Mouse (Mus musculus) lung, embryonic 16.5 days (tissue): Measurements from ENCODE around the gene Spib. TPM values are rescaled to one million over a fixed set of nuclear protein-coding genes. Genes with fewer than 3 reads are reported as not detected.

Source experiments
- ATAC-seq: fragments of 200-750 bp; cut with Nextera tagmentation; 2 replicates; pipeline ENCODE4 v1.8.0; 2017; ENCODE audit warnings: low read depth, mild to moderate bottlenecking, moderate library complexity
- H3K27ac ChIP-seq: fragments of 300-500 bp; sonication (generic); 2 replicates; pipeline ENCODE4 v1.5.1; 2014; ENCODE audit warnings: mild to moderate bottlenecking, control low read depth, low read length
- H3K27me3 ChIP-seq: fragments of 300-500 bp; sonication (generic); 2 replicates; pipeline ENCODE4 v1.6.1; 2014; ENCODE audit warnings: low read depth, low read length, mixed read lengths; ENCODE audit not compliant: control insufficient read depth, insufficient read depth
- H3K36me3 ChIP-seq: fragments of 300-500 bp; sonication (generic); 2 replicates; pipeline ENCODE4 v1.6.1; 2014; ENCODE audit warnings: low read length; ENCODE audit not compliant: control insufficient read depth, insufficient read depth
- H3K4me1 ChIP-seq: fragments of 300-500 bp; sonication (generic); replicated peaks from 2 replicates; pipeline ENCODE4 v1.6.1; 2014; ENCODE audit warnings: low read length, mixed read lengths; ENCODE audit not compliant: control insufficient read depth, insufficient read depth
- H3K4me2 ChIP-seq: fragments of 300-500 bp; sonication (generic); 2 replicates; pipeline ENCODE4 v1.6.1; 2014; ENCODE audit warnings: low read depth, low read length, control low read depth
- H3K4me3 ChIP-seq: fragments of 300-500 bp; sonication (generic); 2 replicates; pipeline ENCODE4 v1.5.1; 2014; ENCODE audit warnings: mild to moderate bottlenecking, low read length, control low read depth
- H3K9ac ChIP-seq: fragments of 300-500 bp; sonication (generic); 2 replicates; pipeline ENCODE4 v1.6.1; 2014; ENCODE audit warnings: low read length, control low read depth
- H3K9me3 ChIP-seq: fragments of 300-500 bp; sonication (generic); 2 replicates; pipeline ENCODE4 v1.6.1; 2016; ENCODE audit warnings: low read length; ENCODE audit not compliant: control insufficient read depth
- WGBS: fragments of 180-500 bp; shearing (Covaris S2); extraction: QIAGEN DNeasy Blood & Tissue Kit; methylation state at CpG from one replicate; pipeline ENCODE4 v1.1.7; 2014; 5-methylcytosine and 5-hydroxymethylcytosine counted together
- polyA plus RNA-seq: library from polyadenylated mRNA; unstranded; fragments of >200 nt; fragmentation: Nextera tagmentation; extraction: Ambion mirVana; gene quantifications from 2 replicates; pipeline ENCODE4 v1.2.1, GENCODE M21; 2015

Gene Spib
- polyA plus RNA-seq, 1 experiment from 2014 or later = 0.33 TPM

DNA sequence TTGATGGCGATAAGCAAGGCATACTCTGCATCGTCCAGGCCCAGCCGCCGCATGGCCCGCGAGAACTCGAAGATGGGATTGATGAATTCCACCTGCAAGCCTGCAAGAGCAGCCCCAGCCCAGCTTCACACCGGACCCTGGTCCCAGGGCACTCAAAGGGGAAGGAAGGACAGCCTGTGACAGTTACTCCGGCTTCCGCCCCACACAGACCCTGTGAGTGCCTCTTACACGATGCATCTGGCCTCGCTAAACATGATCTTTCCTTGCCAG lies 18.5 kb upstream of the Spib start:
- Histone ChIP-seq H3K4me1 (peaks cover 21% of the 10 kb centered on the region), H3K4me3 (no peak overlapping the region), H3K4me2 (no peak overlapping the region), H3K9ac (no peak overlapping the region), H3K9me3 (no peaks in the 10 kb centered on the region), H3K36me3 (peaks cover 28% of the 10 kb centered on the region), H3K27ac (no peak overlapping the region), H3K27me3 (no peaks in the 10 kb centered on the region)
- 92% methylated on average over 12 of the region's 12 CpGs for WGBS
- ATAC-seq = no peak

DNA sequence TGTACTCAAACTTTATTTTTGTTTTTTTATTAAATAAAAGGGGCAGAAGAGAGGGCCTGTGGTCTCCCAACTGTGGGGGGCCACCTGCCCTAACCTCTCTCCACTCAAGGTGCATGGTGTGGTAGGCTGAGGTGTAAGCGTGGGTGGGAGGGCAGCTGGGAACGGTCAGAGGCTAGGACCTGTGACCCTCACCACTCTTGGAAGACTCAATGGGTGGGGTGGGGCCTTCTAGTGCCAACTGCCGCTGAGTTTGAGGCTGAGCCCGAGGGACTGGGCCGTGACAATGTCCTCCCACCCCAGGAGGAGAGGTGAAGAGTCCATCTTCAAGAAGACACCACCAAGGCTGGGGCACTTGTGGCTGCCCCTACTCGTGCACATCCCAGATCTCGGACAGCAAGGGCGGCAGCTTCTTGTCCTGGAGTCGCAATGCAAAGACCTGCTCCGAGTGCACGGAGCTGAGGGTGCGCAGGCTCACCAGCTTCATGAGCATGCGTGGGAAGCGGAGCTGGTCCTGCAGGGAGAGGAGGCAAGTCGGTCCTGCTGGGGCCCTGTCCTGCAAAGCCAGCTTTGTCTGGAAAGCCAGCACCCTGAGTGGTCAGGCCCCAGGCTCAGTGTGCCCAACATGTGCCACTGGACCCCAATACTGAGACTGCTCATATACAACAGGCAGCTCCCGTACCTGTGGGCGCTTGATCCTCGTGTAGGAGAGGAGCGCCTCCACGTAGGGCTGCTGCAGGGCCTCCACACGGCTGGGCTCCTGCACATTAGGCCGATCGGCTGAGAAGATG lies 17.9 kb upstream of the Spib start:
- Histone ChIP-seq H3K4me1 (peaks cover 21% of the 10 kb centered on the region), H3K4me2 (no peak overlapping the region), H3K4me3 (no peak overlapping the region), H3K9ac (no peak overlapping the region), H3K27ac (no peak overlapping the region), H3K27me3 (no peaks in the 10 kb centered on the region), H3K9me3 (no peaks in the 10 kb centered on the region), H3K36me3 (peaks cover 28% of the 10 kb centered on the region)
- 91% methylated on average over 23 of the region's 23 CpGs for WGBS
- ATAC-seq = no peak

GRCm38 (mm10) chr7:44548497-44549087 lies 16.7 kb upstream of the Spib start, which contains the start of gene Pold1:
Gene Pold1, minus strand, starts transcription at chr7:44548849.
- Histone ChIP-seq H3K4me3 (peak within 1 kb of the TSS; percentile 54), H3K4me1 (peaks cover 21% of the 10 kb centered on the region), H3K9ac (peak within 1 kb of the TSS; percentile 62), H3K27me3 (no peaks in the 10 kb centered on the region), H3K9me3 (no peaks in the 10 kb centered on the region), H3K36me3 (peaks cover 28% of the 10 kb centered on the region), H3K27ac (peak within 1 kb of the TSS; percentile 41), H3K4me2 (peak within 1 kb of the TSS; percentile 76)
- WGBS = under 1% methylated on average over 43 of the region's 43 CpGs
- peak; percentile 95 for ATAC-seq

DNA sequence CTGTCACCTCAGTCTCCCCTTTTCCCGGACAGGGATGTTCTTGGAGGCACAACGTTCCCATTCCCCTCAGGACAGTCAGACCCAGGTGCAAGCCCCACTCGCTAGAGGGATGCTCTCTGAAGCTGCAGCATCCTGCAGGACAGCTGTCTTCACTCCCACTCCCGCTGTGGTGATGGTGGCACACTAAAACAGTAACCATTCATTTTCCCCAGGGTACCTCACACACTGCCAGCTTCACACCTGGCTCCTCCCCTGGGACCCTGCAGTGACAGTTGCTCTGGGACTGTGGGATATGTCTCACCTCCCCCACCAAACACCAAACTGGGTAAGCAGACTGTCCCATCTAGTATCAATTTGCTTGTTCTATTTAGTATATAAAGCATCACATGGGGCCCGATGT lies 15.9 kb upstream of the Spib start:
- Histone ChIP-seq H3K9ac (peak overlapping the region; percentile 62), H3K27me3 (no peaks in the 10 kb centered on the region), H3K36me3 (peaks cover 28% of the 10 kb centered on the region), H3K4me1 (peaks cover 15% of the 10 kb centered on the region), H3K4me3 (peak overlapping the region; percentile 54), H3K27ac (no peak overlapping the region), H3K4me2 (peak overlapping the region; percentile 76), H3K9me3 (no peaks in the 10 kb centered on the region)
- ATAC-seq = no peak
- WGBS = 12% methylated on average over 5 of the region's 5 CpGs

DNA sequence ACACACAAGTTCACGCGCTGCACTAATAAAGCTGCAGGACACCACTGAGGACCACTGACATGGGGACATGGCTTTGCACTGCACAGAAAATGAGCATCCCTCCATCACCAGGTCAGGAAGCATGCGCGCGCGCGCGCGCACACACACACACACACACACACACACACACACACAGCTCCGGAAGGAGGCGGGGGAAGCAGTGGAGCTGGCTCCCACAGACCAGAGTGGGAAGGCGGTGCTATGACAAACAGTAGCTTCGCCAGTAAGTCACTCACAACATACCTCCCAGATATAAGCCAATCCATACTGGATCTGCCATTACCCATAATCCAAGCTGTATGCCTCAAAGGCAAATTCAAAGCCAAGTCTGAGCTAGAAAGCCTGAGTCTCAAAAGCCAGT lies 15.2 kb upstream of the Spib start:
- Histone ChIP-seq H3K4me3 (peak overlapping the region; percentile 54), H3K4me2 (peak overlapping the region; percentile 76), H3K27ac (no peak overlapping the region), H3K27me3 (no peaks in the 10 kb centered on the region), H3K4me1 (peaks cover 12% of the 10 kb centered on the region), H3K9ac (peak overlapping the region; percentile 62; the same call in 1 of the 2 replicates), H3K36me3 (peaks cover 28% of the 10 kb centered on the region), H3K9me3 (no peaks in the 10 kb centered on the region)
- 90% methylated on average over 13 of the region's 13 CpGs for WGBS
- ATAC-seq = no peak

DNA sequence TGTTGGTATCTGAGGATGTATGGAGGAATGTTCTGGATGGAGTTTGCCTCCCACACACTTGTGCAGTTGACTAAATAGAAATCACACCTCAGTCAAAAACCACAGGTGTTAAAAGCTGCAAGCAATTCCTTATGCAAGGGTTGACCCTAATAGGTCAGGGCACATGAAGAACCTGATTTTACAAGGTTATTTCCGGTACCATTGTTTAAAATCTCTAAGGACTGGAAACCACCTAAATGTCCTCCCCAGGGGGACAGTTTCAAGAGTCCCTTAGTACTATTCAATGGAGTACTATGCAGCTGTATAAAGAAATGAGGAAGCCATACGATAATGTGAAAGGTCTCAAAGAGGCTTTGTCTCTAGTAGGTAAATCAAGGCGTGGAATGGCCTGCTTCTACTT lies 14.4 kb upstream of the Spib start:
- WGBS = over 99% methylated on average over 3 of the region's 3 CpGs
- Histone ChIP-seq H3K9me3 (no peaks in the 10 kb centered on the region), H3K27ac (no peak overlapping the region), H3K27me3 (no peaks in the 10 kb centered on the region), H3K36me3 (peaks cover 24% of the 10 kb centered on the region), H3K4me2 (no peak overlapping the region), H3K4me1 (peaks cover 12% of the 10 kb centered on the region), H3K9ac (no peak overlapping the region), H3K4me3 (no peak overlapping the region)
- no peak for ATAC-seq

GRCm38 (mm10) chr7:44543071-44543470 lies 11.2 kb upstream of the Spib start:
- Histone ChIP-seq H3K9ac (no peak overlapping the region), H3K9me3 (no peaks in the 10 kb centered on the region)
- 69% methylated on average over 12 of the region's 12 CpGs for WGBS

GRCm38 (mm10) chr7:44542555-44542954 lies 10.7 kb upstream of the Spib start:
- no peak overlapping the region for H3K4me3 ChIP-seq
- 93% methylated on average over 11 of the region's 11 CpGs for WGBS
- ATAC-seq = no peak
- H3K36me3 ChIP-seq = peaks cover 31% of the 10 kb centered on the region
- no peaks in the 10 kb centered on the region for H3K27me3 ChIP-seq
- H3K4me1 ChIP-seq = peaks cover 7% of the 10 kb centered on the region
- no peaks in the 10 kb centered on the region for H3K9me3 ChIP-seq
- no peak overlapping the region for H3K9ac ChIP-seq
- H3K27ac ChIP-seq = no peak overlapping the region
- no peak overlapping the region for H3K4me2 ChIP-seq

More at GRCm38 (mm10) chr7:44543071-44543470, 11.2 kb upstream of the Spib start:
- Histone ChIP-seq H3K4me3 (no peak overlapping the region), H3K27me3 (no peaks in the 10 kb centered on the region), H3K4me1 (peaks cover 12% of the 10 kb centered on the region), H3K27ac (no peak overlapping the region), H3K4me2 (no peak overlapping the region), H3K36me3 (peaks cover 27% of the 10 kb centered on the region)
- no peak for ATAC-seq

DNA sequence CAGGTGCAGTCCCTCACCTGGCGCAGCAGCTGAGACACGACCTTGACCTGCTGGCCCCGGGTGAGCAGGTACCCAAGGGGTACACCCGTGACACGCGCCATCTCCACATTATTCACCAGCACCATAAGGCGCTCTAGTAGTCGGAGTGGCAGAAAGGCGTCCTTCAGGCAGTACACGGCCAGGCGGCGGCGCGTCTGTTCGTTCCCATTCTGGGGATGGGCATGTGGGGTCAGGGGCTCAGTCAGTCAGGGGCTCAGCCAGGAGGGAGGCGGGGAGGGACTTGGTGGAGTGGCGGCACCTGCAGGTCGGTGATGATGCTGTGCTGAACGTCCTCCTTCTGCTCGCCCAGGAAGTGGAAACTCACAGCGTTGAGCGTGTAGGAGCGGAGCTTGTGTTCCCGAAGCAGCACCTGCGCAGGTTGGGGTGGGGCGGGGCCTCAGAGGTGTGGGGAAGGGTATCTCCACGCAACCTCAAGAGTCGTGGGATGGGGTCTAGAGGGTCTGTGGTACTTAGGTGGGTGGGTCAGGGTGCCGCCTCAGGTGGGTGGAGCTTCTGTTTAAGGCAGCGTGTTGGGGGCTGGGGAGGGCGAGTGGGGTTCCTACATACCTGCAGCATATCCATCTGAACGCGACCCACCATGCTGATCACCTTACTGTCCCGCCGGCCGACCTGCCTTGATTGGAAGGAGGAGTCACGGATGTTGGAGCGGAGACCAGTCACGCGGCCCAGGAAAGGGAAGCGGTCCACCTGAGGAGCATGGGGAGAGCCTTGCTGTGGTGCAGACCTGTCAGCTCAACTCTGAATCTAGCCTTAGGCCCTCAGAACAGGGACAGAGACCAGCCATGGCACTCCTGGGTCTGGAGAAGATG lies 7.1 kb upstream of the Spib start:
- Histone ChIP-seq H3K4me2 (no peak overlapping the region), H3K4me3 (no peak overlapping the region), H3K27ac (no peak overlapping the region), H3K4me1 (no peaks in the 10 kb centered on the region), H3K9ac (no peak overlapping the region), H3K36me3 (peaks cover 58% of the 10 kb centered on the region), H3K9me3 (no peaks in the 10 kb centered on the region), H3K27me3 (no peaks in the 10 kb centered on the region)
- WGBS = 89% methylated on average over 41 of the region's 41 CpGs
- ATAC-seq = no peak
